Mouse (Mus musculus) forebrain, embryonic 11.5 days (tissue): ENCODE data around the gene Rnf26. TPM values are rescaled to one million over a fixed set of nuclear protein-coding genes. Genes with fewer than 3 reads are reported as not detected.

ENCODE experiments used
- ATAC-seq: fragments of 200-750 bp; cut with Nextera tagmentation; replicated peaks from 2 replicates; pipeline ENCODE4 v1.8.0; 2017; ENCODE audit warnings: moderate TSS enrichment; ENCODE audit not compliant: low FRiP score
- DNase-seq: peaks from one replicate; pipeline ENCODE4 v3.0.0-alpha.2; 2017; ENCODE audit warnings: low spot score
- H3K27ac ChIP-seq: fragments of 300-500 bp; sonication (generic); 2 replicates; pipeline ENCODE4 v1.5.1; 2014; ENCODE audit warnings: low read depth, low read length
- H3K27me3 ChIP-seq: fragments of 300-500 bp; sonication (generic); 2 replicates; pipeline ENCODE4 v1.6.1; 2014; ENCODE audit warnings: mild to moderate bottlenecking, low read length, mixed read lengths; ENCODE audit not compliant: control insufficient read depth, insufficient read depth
- H3K36me3 ChIP-seq: fragments of 300-500 bp; sonication (generic); 2 replicates; pipeline ENCODE4 v1.6.1; 2014; ENCODE audit warnings: mild to moderate bottlenecking, low read length, moderate library complexity, mixed read lengths; ENCODE audit not compliant: control insufficient read depth, insufficient read depth
- H3K4me1 ChIP-seq: fragments of 300-500 bp; sonication (generic); replicated peaks from 2 replicates; pipeline ENCODE4 v1.6.1; 2014; ENCODE audit warnings: low read length, mixed read lengths; ENCODE audit not compliant: control insufficient read depth, insufficient read depth
- H3K4me2 ChIP-seq: fragments of 300-500 bp; sonication (generic); 2 replicates; pipeline ENCODE4 v1.6.1; 2014; ENCODE audit warnings: low read depth, mild to moderate bottlenecking, low read length, moderate library complexity, mixed read lengths; ENCODE audit not compliant: severe bottlenecking
- H3K4me3 ChIP-seq: fragments of 300-500 bp; sonication (generic); 2 replicates; pipeline ENCODE4 v1.5.1; 2014; ENCODE audit warnings: low read depth, low read length
- H3K9ac ChIP-seq: fragments of 300-500 bp; sonication (generic); 2 replicates; pipeline ENCODE4 v1.6.1; 2014; ENCODE audit warnings: low read length
- H3K9me3 ChIP-seq: fragments of 300-500 bp; sonication (generic); 2 replicates; pipeline ENCODE4 v1.6.1; 2016; ENCODE audit warnings: low read length, mixed read lengths; ENCODE audit not compliant: control insufficient read depth
- WGBS: fragments of 180-500 bp; shearing (Covaris S2); extraction: QIAGEN DNeasy Blood & Tissue Kit; methylation state at CpG from one replicate; pipeline ENCODE4 v1.1.7; 2014; 5-methylcytosine and 5-hydroxymethylcytosine counted together
- polyA plus RNA-seq: library from polyadenylated mRNA; unstranded; fragments of >200 nt; fragmentation: Nextera tagmentation; extraction: Ambion mirVana; gene quantifications from 2 replicates; pipeline ENCODE4 v1.2.1, GENCODE M21; 2014

The Rnf26 gene
- polyA plus RNA-seq, 1 experiment from 2014 or later: 82.3 TPM

DNA sequence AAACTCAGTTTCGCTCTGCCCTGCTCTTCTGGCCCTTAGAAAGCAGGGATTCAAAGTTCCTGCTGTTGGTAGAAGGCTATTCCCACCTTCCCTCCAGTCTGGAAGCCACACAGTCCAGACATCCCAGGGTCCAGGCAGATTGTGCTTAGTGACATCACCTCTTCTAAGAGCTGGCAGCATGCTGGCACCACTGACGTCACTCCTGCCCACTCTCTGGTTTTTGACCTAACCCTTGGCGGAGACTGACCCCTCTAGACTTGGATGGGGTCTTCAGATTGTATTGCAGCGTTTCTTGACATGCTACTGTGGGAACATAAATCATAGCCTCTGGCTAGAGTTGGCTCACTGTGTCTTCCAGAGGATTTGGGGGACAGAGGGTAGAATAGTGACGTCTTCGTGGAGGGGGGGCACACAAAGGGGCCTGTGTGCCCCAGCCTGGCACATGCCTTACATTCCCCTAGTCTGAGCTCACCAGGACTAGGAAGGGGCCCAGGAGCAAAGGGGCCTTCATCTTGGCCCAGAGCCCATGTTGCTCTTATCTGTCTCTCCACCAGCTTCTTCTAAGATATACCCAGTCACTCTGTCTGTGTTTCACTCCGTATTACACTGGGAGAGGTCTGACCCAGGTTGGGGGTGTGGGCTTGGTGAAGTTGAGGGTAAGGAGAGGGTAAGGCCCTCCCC lies 22.6 kb upstream of the Rnf26 start:
- 67% methylated on average over 7 of the region's 7 CpGs for WGBS

DNA sequence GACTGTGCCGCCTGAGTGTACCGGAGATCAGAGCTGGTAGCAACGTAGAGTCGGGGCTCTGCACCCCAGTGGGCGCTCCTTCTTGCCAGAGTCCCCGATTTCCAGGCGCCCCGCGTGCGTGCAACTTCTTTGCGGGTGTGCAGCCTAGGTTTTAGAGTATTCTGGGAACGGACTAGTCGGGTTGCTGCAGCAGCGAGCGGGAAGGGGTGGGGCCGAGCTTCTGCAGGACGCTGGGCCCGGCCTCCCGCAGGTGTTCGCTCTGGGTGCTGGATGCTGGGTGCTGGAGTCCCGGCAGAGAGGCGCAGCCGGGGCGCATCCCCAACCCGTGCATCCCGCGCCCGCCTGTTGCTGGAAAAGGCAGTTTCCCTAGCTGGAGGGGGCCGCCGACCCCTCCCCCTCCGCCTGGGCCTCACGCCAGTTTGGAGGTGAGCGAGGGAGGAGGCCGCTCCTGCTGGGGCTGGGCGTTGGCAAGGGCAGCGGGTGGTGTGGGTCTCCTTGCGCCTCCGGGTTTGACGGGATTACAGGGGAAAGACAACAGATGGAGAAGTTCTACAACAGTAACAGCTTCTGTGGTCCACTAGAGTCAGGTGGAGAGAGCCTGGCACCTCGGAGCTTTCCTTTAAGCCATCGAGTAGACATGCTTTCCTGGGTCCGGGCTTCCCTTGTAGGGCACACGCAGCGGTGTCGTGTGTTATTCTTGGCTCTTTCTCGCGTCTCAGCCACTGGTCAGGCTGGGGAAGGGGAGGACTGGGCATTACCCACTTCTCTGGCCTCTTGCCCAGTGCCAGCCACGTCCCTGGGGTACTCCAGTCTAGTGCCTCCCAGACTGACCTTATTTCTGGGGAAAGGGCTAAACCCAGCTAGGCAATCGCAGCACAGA lies 21.8 kb upstream of the Rnf26 start:
- no peak for DNase-seq
- no peaks in the 10 kb centered on the region for H3K9me3 ChIP-seq
- peak overlapping the region; percentile 53 for H3K9ac ChIP-seq
- H3K36me3 ChIP-seq: no peaks in the 10 kb centered on the region
- H3K27me3 ChIP-seq: peaks cover 22% of the 10 kb centered on the region
- peaks cover 16% of the 10 kb centered on the region for H3K4me1 ChIP-seq
- H3K27ac ChIP-seq: no peak overlapping the region
- WGBS: 3% methylated on average over 45 of the region's 49 CpGs
- peak overlapping the region; percentile 43 for H3K4me3 ChIP-seq
- peak overlapping the region; percentile 70 for H3K4me2 ChIP-seq
- ATAC-seq: peak; percentile 18; the same call in 1 of the 2 replicates

More for the DNA sequence above, 22.6 kb upstream of the Rnf26 start:
- H3K4me2 ChIP-seq: peak overlapping the region; percentile 70; the same call in 1 of the 2 replicates
- H3K27me3 ChIP-seq: peaks cover 22% of the 10 kb centered on the region
- H3K9me3 ChIP-seq: no peaks in the 10 kb centered on the region
- no peak overlapping the region for H3K27ac ChIP-seq
- no peaks in the 10 kb centered on the region for H3K36me3 ChIP-seq
- no peak overlapping the region for H3K9ac ChIP-seq
- peak overlapping the region; percentile 43 for H3K4me3 ChIP-seq
- peaks cover 11% of the 10 kb centered on the region for H3K4me1 ChIP-seq
- DNase-seq (no peak), ATAC-seq (no peak)

DNA sequence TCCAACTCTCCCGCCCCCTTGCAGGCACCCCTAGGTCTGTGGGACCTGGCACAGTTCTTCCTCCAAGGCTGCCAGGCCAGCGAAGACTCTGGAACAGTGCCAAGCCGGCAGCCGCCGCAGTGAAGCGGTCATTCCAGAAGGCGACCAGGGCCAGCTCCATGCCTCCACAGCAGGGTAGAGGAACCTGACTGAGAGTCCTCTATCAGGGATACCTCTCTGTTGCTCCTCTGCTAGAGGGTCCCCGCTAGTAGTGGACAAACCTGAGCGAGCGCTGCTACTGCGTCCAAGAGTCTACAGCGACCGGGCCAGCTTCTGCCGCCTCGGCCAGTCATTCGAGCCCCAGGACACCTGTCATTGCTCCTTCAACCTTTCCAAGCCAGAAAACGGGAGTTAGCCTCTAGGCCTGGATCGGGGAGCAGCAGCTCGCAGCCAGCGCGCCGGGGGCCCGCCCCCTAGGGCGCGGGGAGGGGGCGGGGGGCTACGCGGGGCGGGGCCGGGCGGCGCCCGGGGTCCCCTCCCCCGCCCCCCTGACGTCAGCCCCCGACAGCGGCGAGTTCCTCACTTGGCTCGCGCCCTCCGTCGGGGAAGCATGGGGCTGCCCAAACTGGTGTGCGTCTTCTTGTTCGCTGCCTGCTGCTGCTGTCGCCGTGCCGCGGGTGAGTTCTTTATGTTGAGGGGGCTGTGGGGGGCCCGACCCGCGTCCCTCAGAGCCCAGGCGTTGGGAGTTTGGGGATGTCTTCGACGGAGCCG lies 21.0 kb upstream of the Rnf26 start, which contains the start of gene Mcam:
TSS of gene Mcam (plus strand) at position 369 of the 750 bp plus-strand sequence.
- Histone ChIP-seq H3K36me3 (no peaks in the 10 kb centered on the region), H3K4me2 (peak within 1 kb of the TSS; percentile 70), H3K4me3 (peak within 1 kb of the TSS; percentile 43), H3K27ac (no peak within 1 kb of the TSS), H3K9ac (peak within 1 kb of the TSS; percentile 53), H3K27me3 (peaks cover 22% of the 10 kb centered on the region), H3K9me3 (no peaks in the 10 kb centered on the region), H3K4me1 (peaks cover 18% of the 10 kb centered on the region)
- 2% methylated on average over 54 of the region's 55 CpGs for WGBS
- ATAC-seq: peak; percentile 38
- DNase-seq: peak; percentile 77

DNA sequence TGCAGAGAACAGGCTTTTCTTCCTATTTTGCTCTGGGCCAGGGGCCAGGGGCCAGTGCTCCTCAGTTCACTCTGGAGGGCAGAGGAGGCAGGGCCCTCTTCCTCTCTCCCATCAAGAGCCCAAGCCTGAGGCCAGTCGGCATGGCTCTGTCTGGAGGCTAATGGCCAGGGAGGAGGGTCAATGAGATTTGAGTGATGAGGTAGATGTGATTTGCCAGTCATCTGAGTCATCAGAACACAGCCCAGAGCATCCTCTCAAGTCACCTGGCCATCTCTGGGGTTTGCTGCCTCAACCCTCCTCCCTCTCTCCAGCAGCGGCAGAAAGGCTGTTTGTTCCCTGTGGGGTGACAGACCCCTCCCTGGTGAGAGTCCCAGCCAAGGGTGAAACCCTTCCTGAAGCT lies 20.0 kb upstream of the Rnf26 start:
- no peak for DNase-seq
- Histone ChIP-seq H3K9ac (no peak overlapping the region), H3K4me1 (peaks cover 18% of the 10 kb centered on the region), H3K4me2 (no peak overlapping the region), H3K36me3 (no peaks in the 10 kb centered on the region), H3K4me3 (no peak overlapping the region), H3K9me3 (no peaks in the 10 kb centered on the region), H3K27ac (no peak overlapping the region), H3K27me3 (peaks cover 22% of the 10 kb centered on the region)
- ATAC-seq: no peak
- WGBS: 24% methylated on average over 2 of the region's 2 CpGs

DNA sequence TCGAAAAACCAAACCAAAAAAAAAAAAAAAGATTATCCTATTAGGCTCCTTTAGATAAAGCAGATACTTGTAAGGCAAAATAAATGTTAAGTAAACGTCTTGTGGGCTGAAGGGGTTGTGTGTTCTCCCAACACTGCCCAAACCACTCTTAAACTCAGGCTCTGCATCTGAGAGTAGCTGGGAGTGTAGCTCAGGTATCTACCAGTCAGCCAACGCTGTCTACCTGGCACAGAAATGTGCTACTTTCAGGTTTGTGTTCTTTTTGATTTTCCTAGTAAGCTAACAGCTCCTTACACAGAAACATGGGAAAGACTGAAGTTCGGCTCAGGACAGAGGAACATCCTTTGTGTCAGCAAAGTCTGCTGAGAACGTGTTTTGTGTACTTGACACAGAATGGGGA lies 18.9 kb upstream of the Rnf26 start:
- Histone ChIP-seq H3K4me3 (no peak overlapping the region), H3K36me3 (no peaks in the 10 kb centered on the region), H3K27me3 (peaks cover 22% of the 10 kb centered on the region), H3K9me3 (no peaks in the 10 kb centered on the region), H3K4me2 (no peak overlapping the region), H3K27ac (no peak overlapping the region), H3K9ac (no peak overlapping the region), H3K4me1 (peaks cover 18% of the 10 kb centered on the region)
- ATAC-seq (no peak), DNase-seq (no peak)
- 69% methylated on average over 5 of the region's 5 CpGs for WGBS

DNA sequence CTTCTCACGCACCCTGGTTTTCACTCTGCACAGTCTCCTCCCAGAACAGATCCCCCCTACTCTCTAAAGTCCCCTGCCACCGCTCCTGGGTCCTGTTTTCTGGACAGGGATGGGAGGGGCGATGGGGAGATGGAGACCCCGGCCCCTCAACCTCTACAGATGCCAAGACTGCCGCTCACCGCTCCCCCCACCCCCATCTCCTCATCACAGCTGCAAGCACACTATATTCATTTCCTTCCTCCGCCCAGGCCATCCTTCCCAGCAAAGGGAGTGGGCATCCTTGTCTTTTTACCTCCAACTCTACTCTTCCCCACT lies 17.9 kb upstream of the Rnf26 start:
- no peaks in the 10 kb centered on the region for H3K9me3 ChIP-seq
- peaks cover 18% of the 10 kb centered on the region for H3K4me1 ChIP-seq
- H3K4me3 ChIP-seq: no peak overlapping the region
- no peaks in the 10 kb centered on the region for H3K36me3 ChIP-seq
- 34% methylated on average over 7 of the region's 7 CpGs for WGBS
- peak; percentile 1; the same call in 1 of the 2 replicates for ATAC-seq
- DNase-seq: no peak
- no peak overlapping the region for H3K4me2 ChIP-seq
- no peak overlapping the region for H3K27ac ChIP-seq
- H3K27me3 ChIP-seq: peaks cover 22% of the 10 kb centered on the region
- H3K9ac ChIP-seq: no peak overlapping the region

DNA sequence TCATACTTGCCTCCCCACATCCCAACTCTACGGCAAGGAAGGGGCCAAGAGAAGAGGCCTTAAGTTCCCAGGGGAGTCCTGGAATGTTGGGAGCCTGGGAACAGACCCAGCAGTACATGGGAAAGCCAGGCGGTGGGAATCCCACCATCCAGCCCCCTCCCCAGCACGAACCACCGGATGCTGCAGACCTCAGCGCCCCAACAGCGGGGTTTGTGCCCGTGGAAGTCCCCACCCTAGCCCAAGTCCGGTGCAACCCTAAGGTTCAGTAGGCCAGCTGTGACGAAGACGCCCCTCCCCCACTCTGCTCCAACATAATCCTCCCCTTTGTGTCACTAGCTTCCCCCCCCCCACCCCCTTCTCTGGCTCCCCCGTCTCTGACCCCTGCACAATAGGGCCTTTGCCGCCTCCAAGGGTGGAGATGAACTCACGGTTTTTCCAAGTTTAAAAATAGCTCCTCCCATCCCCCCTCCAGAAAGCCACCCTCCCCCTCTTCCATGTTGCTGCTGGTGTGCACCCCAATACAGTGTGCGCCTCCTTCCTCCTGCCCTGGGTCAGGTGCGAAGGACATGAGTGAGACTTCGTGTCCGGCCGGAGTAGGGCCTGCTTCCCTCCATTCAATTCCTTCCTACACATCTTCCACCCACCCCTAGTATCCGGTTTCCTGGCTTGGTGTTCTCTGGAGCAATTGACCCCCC lies 17.4 kb upstream of the Rnf26 start:
- Histone ChIP-seq H3K9me3 (no peaks in the 10 kb centered on the region), H3K4me3 (no peak overlapping the region; the same call in 1 of the 2 replicates), H3K4me1 (peaks cover 16% of the 10 kb centered on the region), H3K27me3 (peaks cover 19% of the 10 kb centered on the region), H3K4me2 (peak overlapping the region; percentile 72), H3K27ac (peak overlapping the region; percentile 37; the same call in 1 of the 2 replicates), H3K9ac (peak overlapping the region; percentile 61), H3K36me3 (no peaks in the 10 kb centered on the region)
- 11% methylated on average over 19 of the region's 19 CpGs for WGBS
- DNase-seq (peak; percentile 80), ATAC-seq (peak; percentile 47; the same call in 1 of the 2 replicates)

DNA sequence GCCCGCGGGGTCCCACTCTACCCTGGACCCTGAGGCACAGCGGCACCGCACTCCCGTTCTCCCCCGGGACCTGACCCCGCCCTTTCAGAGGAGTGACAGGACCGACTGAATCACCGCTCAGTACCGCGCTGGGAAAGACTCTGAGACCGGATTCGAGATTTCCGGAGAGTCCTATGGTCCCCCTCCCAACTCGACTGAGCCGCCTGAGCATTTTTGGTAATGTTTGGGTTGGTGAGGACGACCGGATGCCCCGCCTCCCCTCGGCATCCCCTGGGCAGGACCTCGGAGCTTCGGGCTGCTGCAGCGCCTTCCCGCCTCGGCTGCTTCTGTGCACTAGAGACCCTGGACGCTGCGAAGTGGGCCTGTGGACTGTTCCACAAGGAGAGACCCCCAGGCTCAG lies 16.7 kb upstream of the Rnf26 start:
- H3K4me1 ChIP-seq: peaks cover 14% of the 10 kb centered on the region
- DNase-seq: peak; percentile 81
- H3K9ac ChIP-seq: peak overlapping the region; percentile 61
- peak; percentile 48 for ATAC-seq
- H3K4me3 ChIP-seq: peak overlapping the region; percentile 34
- H3K27ac ChIP-seq: peak overlapping the region; percentile 37
- WGBS: under 1% methylated on average over 27 of the region's 27 CpGs
- peaks cover 16% of the 10 kb centered on the region for H3K27me3 ChIP-seq
- H3K36me3 ChIP-seq: no peaks in the 10 kb centered on the region
- peak overlapping the region; percentile 72 for H3K4me2 ChIP-seq
- no peaks in the 10 kb centered on the region for H3K9me3 ChIP-seq
